Mouse (Mus musculus): ENCODE data around the gene Mylk.

Mylk gene

GRCm38 (mm10) chr16:34847638-34848037, 102.6 kb downstream of the Mylk start:
- no peak for DNase-seq (ENCODE audit: low spot score)

GRCm38 (mm10) chr16:34854066-34854465, 109.1 kb downstream of the Mylk start:
- no peak for DNase-seq (ENCODE audit: low spot score)

- DNase-seq (ENCODE audit: low spot score): peak; percentile 73
Measured at GRCm38 (mm10) chr16:34855136-34855535, 110.1 kb downstream of the Mylk start.

GRCm38 (mm10) chr16:34855751-34856150, 110.7 kb downstream of the Mylk start:
- DNase-seq (ENCODE audit: low spot score): peak; percentile 66

GRCm38 (mm10) chr16:34857631-34858030, 112.6 kb downstream of the Mylk start:
- DNase-seq (ENCODE audit: low spot score): no peak

GRCm38 (mm10) chr16:34860761-34861160, 115.8 kb downstream of the Mylk start:
- no peak for DNase-seq (ENCODE audit: low spot score)

GRCm38 (mm10) chr16:34861744-34862365, 116.8 kb downstream of the Mylk start:
- peak; percentile 33 for DNase-seq (ENCODE audit: low spot score)

- no peak for DNase-seq (ENCODE audit: low spot score)
Measured at GRCm38 (mm10) chr16:34865373-34865772, 120.4 kb downstream of the Mylk start.

GRCm38 (mm10) chr16:34867217-34867616, 122.2 kb downstream of the Mylk start:
- peak; percentile 17 for DNase-seq (ENCODE audit: low spot score)

GRCm38 (mm10) chr16:34880031-34880778, 135.2 kb downstream of the Mylk start:
- DNase-seq (ENCODE audit: low spot score): no peak

- no peak for DNase-seq (ENCODE audit: low spot score)
Measured at GRCm38 (mm10) chr16:34880815-34881214, 135.8 kb downstream of the Mylk start.

- DNase-seq (ENCODE audit: low spot score): peak; percentile 22
Measured at GRCm38 (mm10) chr16:34887037-34887436, 142.0 kb downstream of the Mylk start.

GRCm38 (mm10) chr16:34894016-34894415, 149.0 kb downstream of the Mylk start:
- DNase-seq (ENCODE audit: low spot score): no peak

GRCm38 (mm10) chr16:34895916-34896315, 150.9 kb downstream of the Mylk start:
- no peak for DNase-seq (ENCODE audit: low spot score)

- DNase-seq (ENCODE audit: low spot score): peak; percentile 65
Measured at GRCm38 (mm10) chr16:34896996-34897395, 152.0 kb downstream of the Mylk start.

- no peak for DNase-seq (ENCODE audit: low spot score)
Measured at GRCm38 (mm10) chr16:34898057-34898789, 153.2 kb downstream of the Mylk start.

- DNase-seq (ENCODE audit: low spot score): no peak
Measured at GRCm38 (mm10) chr16:34899071-34899808, 154.2 kb downstream of the Mylk start.

GRCm38 (mm10) chr16:34899997-34900396, 155.0 kb downstream of the Mylk start:
- DNase-seq (ENCODE audit: low spot score): no peak

- DNase-seq (ENCODE audit: low spot score): no peak
Measured at GRCm38 (mm10) chr16:34900471-34900870, 155.5 kb downstream of the Mylk start.

GRCm38 (mm10) chr16:34901031-34901430, 156.0 kb downstream of the Mylk start:
- no peak for DNase-seq (ENCODE audit: low spot score)

- no peak for DNase-seq (ENCODE audit: low spot score)
Measured at GRCm38 (mm10) chr16:34901611-34902293, 156.7 kb downstream of the Mylk start.

GRCm38 (mm10) chr16:34902294-34902680, 157.3 kb downstream of the Mylk start:
- DNase-seq (ENCODE audit: low spot score): peak; percentile 83

Data from adipocyte (in vitro differentiated cells).